Mouse (Mus musculus): ENCODE data around the gene Kcnk2.

DNA sequence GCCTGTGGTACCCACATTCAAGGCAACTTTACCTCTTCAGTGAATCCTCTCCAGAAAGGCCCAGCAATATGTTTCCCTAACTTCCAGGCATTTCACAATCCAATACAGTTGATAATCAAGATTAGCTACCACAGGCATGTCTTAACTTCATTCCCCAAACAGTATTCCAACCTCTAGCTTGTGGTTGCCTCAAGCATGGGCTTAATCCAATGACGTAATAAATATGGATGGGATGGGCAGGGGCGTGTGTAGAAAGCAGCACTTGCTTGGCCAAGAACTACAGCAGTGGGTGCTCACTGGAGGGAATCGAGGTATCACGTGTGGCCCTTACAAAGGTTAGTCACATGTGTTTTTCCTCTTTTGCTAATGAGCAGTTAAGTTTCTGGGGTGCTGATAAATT lies 34.4 kb downstream of the Kcnk2 start:
- TF ChIP-seq CTCF (IDR thresholded peaks at IDR 0.05; ENCODE audit: insufficient read depth, low read length) (no peak), POLR2A (IDR thresholded peaks at IDR 0.05; ENCODE audit: borderline replicate concordance, extremely low read depth, low read depth, low read length) (no peak)
